Mouse (Mus musculus) midbrain, embryonic 15.5 days (tissue): Measurements from ENCODE around the gene Cd247. TPM values are rescaled to one million over a fixed set of nuclear protein-coding genes. Genes with fewer than 3 reads are reported as not detected.
"Not testable (repeated sequence)": the region's sequence is repeated elsewhere in the genome, so short reads cannot be mapped to it uniquely, and the experiment has no call there.

Experiments used
- ATAC-seq: fragments of 200-750 bp; cut with Nextera tagmentation; replicated peaks from 2 replicates; pipeline ENCODE4 v1.8.0; 2017; ENCODE audit warnings: moderate TSS enrichment
- H3K27ac ChIP-seq: fragments of 300-500 bp; sonication (generic); 2 replicates; pipeline ENCODE4 v1.5.1; 2015; ENCODE audit warnings: mild to moderate bottlenecking, inconsistent platforms
- H3K27me3 ChIP-seq: fragments of 300-500 bp; sonication (generic); replicated peaks from 2 replicates; pipeline ENCODE4 v1.6.1; 2015; ENCODE audit warnings: inconsistent platforms
- H3K36me3 ChIP-seq: fragments of 300-500 bp; sonication (generic); replicated peaks from 2 replicates; pipeline ENCODE4 v1.6.1; 2015; ENCODE audit warnings: inconsistent platforms
- H3K4me1 ChIP-seq: fragments of 300-500 bp; sonication (generic); 2 replicates; pipeline ENCODE4 v1.6.1; 2015; ENCODE audit warnings: inconsistent platforms
- H3K4me2 ChIP-seq: fragments of 300-500 bp; sonication (generic); 2 replicates; pipeline ENCODE4 v1.6.1; 2015; ENCODE audit warnings: inconsistent platforms, mild to moderate bottlenecking, moderate library complexity
- H3K4me3 ChIP-seq: fragments of 300-500 bp; sonication (generic); 2 replicates; pipeline ENCODE4 v1.5.1; 2015; ENCODE audit warnings: mild to moderate bottlenecking, inconsistent platforms
- H3K9ac ChIP-seq: fragments of 300-500 bp; sonication (generic); 2 replicates; pipeline ENCODE4 v1.6.1; 2015; ENCODE audit warnings: mild to moderate bottlenecking, inconsistent platforms
- H3K9me3 ChIP-seq: fragments of 300-500 bp; sonication (generic); 2 replicates; pipeline ENCODE4 v1.6.1; 2016; ENCODE audit warnings: inconsistent platforms
- WGBS: fragments of 180-500 bp; shearing (Covaris S2); methylation state at CpG from one replicate; pipeline ENCODE4 v1.1.7; 2015; ENCODE audit warnings: mixed read lengths; 5-methylcytosine and 5-hydroxymethylcytosine counted together
- polyA plus RNA-seq: library from polyadenylated mRNA; unstranded; fragments of >200 nt; fragmentation: Nextera tagmentation; extraction: Ambion mirVana; gene quantifications from 2 replicates; pipeline ENCODE4 v1.2.1, GENCODE M21; 2015

The Cd247 gene
- polyA plus RNA-seq: 1.1 and 1.2 TPM in 2 replicates

DNA sequence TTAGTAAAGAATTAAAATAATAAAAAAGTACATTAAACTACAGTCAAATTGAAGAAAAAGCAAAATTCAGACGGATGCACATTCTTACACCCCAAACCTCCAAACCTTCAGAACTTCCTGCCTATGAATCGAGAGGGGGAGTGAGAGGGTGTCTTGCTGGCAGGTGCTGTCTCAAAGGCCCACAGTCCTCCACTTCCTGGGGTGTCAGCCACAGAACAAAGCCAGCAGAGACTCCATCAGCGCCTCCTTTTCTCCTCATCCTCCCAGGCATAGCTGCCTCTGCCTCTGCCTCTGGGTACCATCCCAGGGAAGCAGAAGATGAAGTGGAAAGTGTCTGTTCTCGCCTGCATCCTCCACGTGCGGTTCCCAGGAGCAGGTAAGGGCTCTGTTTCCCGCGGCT is at the start of gene Cd247:
TSS of gene Cd247 (plus strand) at position 171 of the 400 bp plus-strand sequence.
- 70% methylated on average over 8 of the region's 8 CpGs for WGBS
- Histone ChIP-seq H3K9ac (no peak within 1 kb of the TSS), H3K36me3 (no peaks in the 10 kb centered on the region), H3K27ac (no peak within 1 kb of the TSS), H3K27me3 (0 out of 2 replicates have a peak, but pooled peaks cover 3% of the 10 kb centered on the region), H3K4me1 (peaks cover 8% of the 10 kb centered on the region), H3K4me3 (no peak within 1 kb of the TSS), H3K9me3 (no peaks in the 10 kb centered on the region), H3K4me2 (no peak within 1 kb of the TSS)
- no peak for ATAC-seq

- no peaks in the 10 kb centered on the region for H3K9me3 ChIP-seq
- no peaks in the 10 kb centered on the region for H3K36me3 ChIP-seq
- no peak overlapping the region for H3K9ac ChIP-seq
- no peak for ATAC-seq
- no peak overlapping the region for H3K4me2 ChIP-seq
- no peak overlapping the region for H3K4me3 ChIP-seq
- no peaks in the 10 kb centered on the region for H3K27me3 ChIP-seq
- WGBS: 76% methylated on average over 1 of the region's 1 CpGs
- H3K4me1 ChIP-seq: peaks cover 4% of the 10 kb centered on the region; the same call in 1 of the 2 replicates
- no peak overlapping the region for H3K27ac ChIP-seq
These were observed 49.5 kb upstream of the Cd247 start for GRCm38 (mm10) chr1:165738985-165739384.

DNA sequence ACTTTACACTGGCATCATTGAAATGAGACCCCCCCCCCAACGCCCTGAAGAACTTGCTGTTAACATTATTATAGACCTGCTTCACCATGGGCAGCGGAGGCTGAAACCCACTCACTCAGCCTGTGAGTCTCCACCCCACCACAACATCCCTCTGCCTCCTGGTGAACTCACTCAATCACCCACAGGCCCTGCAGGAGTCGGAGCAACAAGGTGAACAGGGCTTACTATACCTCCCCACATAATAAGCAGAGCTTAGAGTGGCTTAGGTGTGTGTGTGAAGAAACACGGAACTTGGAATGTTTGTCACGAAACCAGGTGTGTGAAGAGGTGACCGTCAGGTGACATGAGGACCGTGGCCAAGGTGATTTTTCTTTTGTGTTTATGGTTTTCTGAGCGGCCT is 46.5 kb upstream of the Cd247 start:
- no peak for ATAC-seq
- Histone ChIP-seq H3K36me3 (no peaks in the 10 kb centered on the region), H3K9ac (no peak overlapping the region), H3K4me1 (no peaks in the 10 kb centered on the region), H3K27ac (no peak overlapping the region), H3K27me3 (no peaks in the 10 kb centered on the region), H3K4me3 (no peak overlapping the region), H3K9me3 (no peaks in the 10 kb centered on the region), H3K4me2 (no peak overlapping the region)
- 87% methylated on average over 8 of the region's 8 CpGs for WGBS

- no peak overlapping the region for H3K4me3 ChIP-seq
These were observed 40.4 kb upstream of the Cd247 start for GRCm38 (mm10) chr1:165748053-165748452.

GRCm38 (mm10) chr1:165751142-165751541 is 37.3 kb upstream of the Cd247 start:
- ATAC-seq: no peak
- no peaks in the 10 kb centered on the region for H3K36me3 ChIP-seq
- no peak overlapping the region for H3K4me3 ChIP-seq
- H3K4me1 ChIP-seq: no peaks in the 10 kb centered on the region
- H3K9ac ChIP-seq: no peak overlapping the region
- no peak overlapping the region for H3K27ac ChIP-seq
- H3K9me3 ChIP-seq: no peaks in the 10 kb centered on the region
- no peaks in the 10 kb centered on the region for H3K27me3 ChIP-seq
- no peak overlapping the region for H3K4me2 ChIP-seq

More at GRCm38 (mm10) chr1:165748053-165748452, 40.4 kb upstream of the Cd247 start:
- ATAC-seq: no peak
- Histone ChIP-seq H3K9ac (no peak overlapping the region), H3K9me3 (no peaks in the 10 kb centered on the region), H3K4me2 (no peak overlapping the region), H3K4me1 (no peaks in the 10 kb centered on the region), H3K36me3 (no peaks in the 10 kb centered on the region), H3K27ac (no peak overlapping the region), H3K27me3 (no peaks in the 10 kb centered on the region)
- WGBS: 56% methylated on average over 11 of the region's 11 CpGs

GRCm38 (mm10) chr1:165751838-165752237 is 36.6 kb upstream of the Cd247 start:
- Histone ChIP-seq H3K9me3 (no peaks in the 10 kb centered on the region), H3K36me3 (no peaks in the 10 kb centered on the region), H3K4me2 (no peak overlapping the region), H3K27ac (no peak overlapping the region), H3K4me3 (no peak overlapping the region), H3K9ac (no peak overlapping the region), H3K4me1 (no peaks in the 10 kb centered on the region), H3K27me3 (no peaks in the 10 kb centered on the region)
- 86% methylated on average over 5 of the region's 5 CpGs for WGBS
- ATAC-seq: no peak

DNA sequence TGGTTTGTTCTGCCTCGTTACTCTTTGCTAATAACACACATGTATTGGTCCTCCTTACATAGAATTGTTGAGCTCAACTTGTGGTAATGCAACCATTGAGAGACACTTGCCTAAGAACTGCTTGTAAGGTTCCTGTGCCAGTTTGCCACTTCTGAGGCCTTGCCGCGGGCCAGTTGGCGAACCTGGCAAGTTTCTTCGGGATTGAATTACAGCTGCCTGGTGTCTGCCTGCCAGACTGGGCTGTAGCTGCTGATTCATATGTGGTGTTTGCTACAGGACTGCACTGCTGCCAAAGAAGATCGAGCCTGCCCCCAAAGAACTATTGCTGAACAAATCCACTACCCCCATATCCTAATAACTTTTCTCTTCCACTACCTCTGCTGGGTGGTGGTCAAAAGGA is 34.3 kb upstream of the Cd247 start:
- no peak overlapping the region for H3K4me3 ChIP-seq
- 88% methylated on average over 6 of the region's 6 CpGs for WGBS
- H3K27me3 ChIP-seq: no peaks in the 10 kb centered on the region
- ATAC-seq: no peak
- no peaks in the 10 kb centered on the region for H3K36me3 ChIP-seq
- H3K9ac ChIP-seq: no peak overlapping the region
- no peak overlapping the region for H3K27ac ChIP-seq
- no peak overlapping the region for H3K4me2 ChIP-seq
- H3K4me1 ChIP-seq: no peaks in the 10 kb centered on the region
- H3K9me3 ChIP-seq: no peaks in the 10 kb centered on the region

DNA sequence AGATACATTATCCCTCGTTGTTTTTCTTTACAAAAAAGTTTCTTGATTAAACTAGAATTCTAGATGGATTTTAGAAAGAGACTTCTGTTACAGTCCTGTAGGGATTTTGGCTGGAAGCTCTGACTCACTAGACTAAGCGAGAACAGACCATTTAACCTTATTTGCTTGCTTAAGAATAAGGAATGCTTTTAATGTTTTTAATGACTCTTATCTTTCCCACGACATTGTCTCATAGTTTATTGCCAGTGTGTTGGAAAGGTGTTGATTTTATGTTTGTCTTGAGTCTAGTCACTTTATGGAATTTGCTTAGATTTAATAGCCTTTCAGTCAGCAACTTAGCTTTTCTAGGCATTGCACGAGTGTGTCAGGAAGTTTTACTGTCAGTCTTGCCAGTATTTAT is 33.3 kb upstream of the Cd247 start:
- Histone ChIP-seq H3K36me3 (no peaks in the 10 kb centered on the region), H3K27ac (no peak overlapping the region), H3K4me3 (no peak overlapping the region), H3K27me3 (no peaks in the 10 kb centered on the region), H3K4me1 (no peaks in the 10 kb centered on the region), H3K4me2 (no peak overlapping the region), H3K9ac (no peak overlapping the region), H3K9me3 (no peaks in the 10 kb centered on the region)
- no peak for ATAC-seq
- WGBS: 73% methylated on average over 4 of the region's 4 CpGs

GRCm38 (mm10) chr1:165761522-165762305 is 26.8 kb upstream of the Cd247 start:
- Histone ChIP-seq H3K9ac (no peak overlapping the region), H3K27ac (no peak overlapping the region), H3K27me3 (peaks cover 8% of the 10 kb centered on the region), H3K4me3 (no peak overlapping the region), H3K4me2 (no peak overlapping the region), H3K4me1 (peaks cover 18% of the 10 kb centered on the region), H3K9me3 (no peaks in the 10 kb centered on the region), H3K36me3 (no peaks in the 10 kb centered on the region)
- WGBS: 84% methylated on average over 3 of the region's 3 CpGs
- ATAC-seq: no peak

GRCm38 (mm10) chr1:165762498-165762897 is 26.0 kb upstream of the Cd247 start:
- WGBS: 69% methylated on average over 2 of the region's 2 CpGs
- H3K4me3 ChIP-seq: not testable (repeated sequence)

DNA sequence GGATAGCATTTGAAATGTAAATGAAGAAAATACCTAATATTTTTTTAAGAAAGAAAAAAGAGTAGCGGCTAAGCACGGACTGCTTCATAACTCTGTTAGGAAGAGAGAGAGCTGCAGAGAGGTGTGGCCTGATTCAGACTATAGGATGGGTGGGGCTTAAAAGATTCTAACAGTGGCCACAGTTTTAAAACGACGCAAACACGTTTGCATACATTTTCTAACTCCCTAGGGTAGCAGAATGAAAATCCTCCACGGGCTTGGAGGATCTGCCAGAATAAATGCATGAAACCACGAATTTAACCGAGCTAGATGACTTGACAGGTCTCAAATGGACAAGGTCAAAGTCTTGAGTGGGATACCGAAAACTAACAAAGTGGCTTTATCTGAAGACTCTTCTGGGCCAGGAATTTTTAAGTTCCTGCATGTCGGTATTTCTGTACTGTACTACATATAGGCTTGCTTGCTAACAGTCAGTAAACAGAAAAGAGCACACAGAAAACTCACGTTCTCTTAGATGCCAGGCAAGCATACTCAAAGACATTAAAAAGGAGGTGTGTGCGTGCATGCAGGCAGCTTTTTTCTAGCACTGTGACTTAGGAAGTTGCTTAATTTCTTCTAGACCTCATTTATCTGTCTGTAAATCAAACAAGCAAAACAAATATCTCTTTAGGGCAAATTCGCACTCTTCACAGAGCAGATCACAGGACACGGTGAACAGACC is 25.4 kb upstream of the Cd247 start:
- H3K4me3 ChIP-seq: peak overlapping the region; percentile 68
- H3K9ac ChIP-seq: no peak overlapping the region
- ATAC-seq: peak; percentile 37
- peak overlapping the region; percentile 94 for H3K4me2 ChIP-seq
- no peaks in the 10 kb centered on the region for H3K9me3 ChIP-seq
- peaks cover 18% of the 10 kb centered on the region for H3K4me1 ChIP-seq
- peaks cover 8% of the 10 kb centered on the region for H3K27me3 ChIP-seq
- WGBS: 29% methylated on average over 14 of the region's 14 CpGs
- H3K36me3 ChIP-seq: no peaks in the 10 kb centered on the region
- no peak overlapping the region for H3K27ac ChIP-seq

More at GRCm38 (mm10) chr1:165762498-165762897, 26.0 kb upstream of the Cd247 start:
- not testable (repeated sequence) for H3K36me3 ChIP-seq, H3K9ac ChIP-seq, H3K9me3 ChIP-seq, H3K4me2 ChIP-seq, H3K27ac ChIP-seq, ATAC-seq, H3K27me3 ChIP-seq
- peaks cover 18% of the 10 kb centered on the region for H3K4me1 ChIP-seq

GRCm38 (mm10) chr1:165763635-165764372 is 24.7 kb upstream of the Cd247 start, which contains the start of gene Creg1:
Creg1 (plus strand) TSS chr1:165763746.
- H3K9ac ChIP-seq: peak within 1 kb of the TSS; percentile 56
- peak within 1 kb of the TSS; percentile 68 for H3K4me3 ChIP-seq
- H3K4me1 ChIP-seq: peaks cover 18% of the 10 kb centered on the region
- H3K4me2 ChIP-seq: peak within 1 kb of the TSS; percentile 94
- peak within 1 kb of the TSS; percentile 48 for H3K27ac ChIP-seq
- peaks cover 8% of the 10 kb centered on the region for H3K27me3 ChIP-seq
- no peaks in the 10 kb centered on the region for H3K9me3 ChIP-seq
- H3K36me3 ChIP-seq: no peaks in the 10 kb centered on the region
- WGBS: under 1% methylated on average over 57 of the region's 57 CpGs
- ATAC-seq: peak; percentile 99
